Mouse (Mus musculus) heart, adult 18-20 months (tissue): Measurements from ENCODE around the gene Mdp1. TPM values are rescaled to one million over a fixed set of nuclear protein-coding genes. Genes with fewer than 3 reads are reported as not detected.

ENCODE experiments used
- DNase-seq, 2 experiments: peaks; one replicate each; pipeline ENCODE4 v3.0.0; 2021 to 2022; ENCODE audit warnings: mixed read lengths in 1 of 2
- total RNA-seq, 2 experiments: library from RNA; stranded (reverse); gene quantifications; 2 replicates each; pipeline ENCODE4 v1.2.3; 2021

Mdp1 gene
- total RNA-seq, 2 experiments from 2014 or later: 47.1 to 58.8 TPM

DNA sequence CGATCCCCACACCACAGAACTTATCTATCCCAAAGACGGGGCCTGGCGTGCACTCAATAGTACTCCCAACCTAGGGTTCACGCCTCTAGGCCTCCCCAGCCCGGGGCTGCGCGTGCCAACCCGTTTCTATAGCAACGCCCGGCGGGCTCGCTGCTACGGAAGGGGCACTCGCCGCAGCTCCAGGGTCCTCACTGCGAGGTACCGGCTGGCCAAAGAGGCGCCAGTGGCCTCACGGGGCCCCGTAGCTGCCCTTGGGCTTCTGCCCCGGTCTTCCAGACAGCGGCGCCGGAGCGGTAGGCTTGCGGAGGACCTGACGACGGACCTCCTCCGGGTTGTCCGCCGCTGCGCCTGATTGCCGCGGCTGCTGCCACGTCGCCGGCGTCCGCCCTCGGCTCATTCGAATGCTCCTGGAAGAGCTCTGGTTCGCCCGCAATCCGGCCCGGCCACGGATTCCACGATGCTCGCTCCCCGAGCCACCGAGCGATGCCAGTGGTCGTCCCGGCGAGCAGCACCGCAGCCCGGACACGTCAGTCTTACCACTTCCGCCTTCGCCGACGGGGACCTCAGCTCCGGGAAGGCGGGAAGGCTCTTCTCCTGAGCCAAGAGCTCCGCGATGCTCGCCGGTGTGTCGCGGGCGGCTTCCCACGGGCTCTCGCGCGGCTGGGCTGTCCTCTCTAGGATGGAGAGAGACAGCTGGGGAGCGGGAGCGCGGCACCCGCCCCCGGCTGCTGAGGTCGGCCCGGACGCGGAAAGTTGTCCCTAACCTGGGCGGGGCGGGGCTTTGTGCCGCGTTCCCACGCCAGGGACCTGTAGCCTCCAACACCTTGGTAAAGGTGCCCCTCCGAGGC, 17.0 kb downstream of the Mdp1 start, which contains the start of gene Tm9sf1:
TSS of gene Tm9sf1 (minus strand) at position 747 of the 848 bp plus-strand sequence.
- peak; percentile 91 to 94 for DNase-seq

GRCm38 (mm10) chr14:55642679-55643059, 17.6 kb downstream of the Mdp1 start:
- DNase-seq: no peak

GRCm38 (mm10) chr14:55641291-55641690, 19.0 kb downstream of the Mdp1 start:
- DNase-seq: no peak

DNA sequence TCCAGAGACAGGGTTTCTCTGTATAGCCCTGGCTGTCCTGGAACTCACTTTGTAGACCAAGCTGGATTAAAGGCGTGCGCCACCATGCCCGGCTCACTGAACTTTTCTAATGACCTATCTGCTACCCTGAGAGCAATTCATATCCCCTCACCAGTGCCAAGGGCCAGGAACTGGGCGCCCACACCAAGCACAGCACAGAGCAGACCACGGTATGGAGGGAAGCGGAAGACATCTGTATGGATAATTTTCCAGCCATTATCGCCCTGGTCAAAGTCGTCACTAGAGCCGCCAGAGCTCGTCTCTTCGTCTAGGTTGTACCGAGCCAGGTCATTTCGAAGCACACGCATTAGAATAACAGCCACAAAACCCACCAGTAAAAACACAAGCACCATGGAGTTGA, 19.5 kb downstream of the Mdp1 start:
- DNase-seq: no peak

DNA sequence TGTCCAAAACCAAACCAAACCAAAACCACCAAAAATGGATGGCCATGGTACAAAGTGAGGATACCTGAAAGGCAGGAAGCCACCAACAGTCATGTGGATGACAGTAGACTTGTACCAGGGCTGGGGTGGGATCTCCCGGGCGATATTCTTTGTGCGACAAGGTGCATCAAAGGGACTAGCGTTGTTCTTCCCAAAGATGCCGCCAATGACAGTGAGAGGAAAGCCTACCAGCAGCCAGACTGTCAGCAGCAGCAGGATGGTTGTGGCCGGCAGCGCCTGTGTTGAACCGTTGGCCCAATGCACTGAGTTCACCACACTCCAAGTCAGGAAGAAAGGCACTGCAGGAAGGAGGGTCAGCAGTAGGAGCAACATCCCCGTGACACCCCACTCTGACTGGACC, 22.5 kb downstream of the Mdp1 start, which contains the start of gene Gm49378:
TSS of gene Gm49378 (minus strand) at position 101 of the 400 bp plus-strand sequence.
- DNase-seq: no peak

DNA sequence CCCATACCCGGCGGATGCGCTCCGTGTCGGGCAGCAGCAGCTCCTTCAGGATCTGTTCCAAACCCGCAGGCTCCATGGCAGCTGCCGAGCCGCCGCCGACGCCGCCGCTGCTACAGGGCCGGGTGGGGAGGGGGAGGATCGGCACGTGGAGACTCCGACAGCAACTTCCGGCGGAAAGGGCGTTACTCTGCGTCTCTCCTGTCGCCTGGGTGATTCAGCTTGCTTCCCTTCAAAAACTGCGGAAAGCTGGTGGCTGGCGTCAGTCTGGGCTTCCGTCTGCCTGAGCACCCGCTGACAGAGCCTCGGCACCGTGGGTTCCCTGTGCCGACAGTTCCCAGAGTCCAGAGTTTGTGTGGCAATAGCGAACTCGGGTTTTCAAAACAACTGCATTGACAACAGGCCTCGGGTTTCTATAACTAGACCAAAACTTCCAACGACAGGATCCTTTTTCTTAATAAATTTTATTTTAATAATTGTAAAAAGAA, 24.7 kb downstream of the Mdp1 start, which contains the start of gene Ipo4:
TSS of gene Ipo4 (minus strand) at position 435 of the 485 bp plus-strand sequence.
- DNase-seq: peak; percentile 92 to 95

GRCm38 (mm10) chr14:55634874-55635522, 25.3 kb downstream of the Mdp1 start:
- DNase-seq: peak in 1 of 2 experiments; percentile 50

GRCm38 (mm10) chr14:55629312-55629711, 31.0 kb downstream of the Mdp1 start:
- DNase-seq: peak; percentile 37 to 76

DNA sequence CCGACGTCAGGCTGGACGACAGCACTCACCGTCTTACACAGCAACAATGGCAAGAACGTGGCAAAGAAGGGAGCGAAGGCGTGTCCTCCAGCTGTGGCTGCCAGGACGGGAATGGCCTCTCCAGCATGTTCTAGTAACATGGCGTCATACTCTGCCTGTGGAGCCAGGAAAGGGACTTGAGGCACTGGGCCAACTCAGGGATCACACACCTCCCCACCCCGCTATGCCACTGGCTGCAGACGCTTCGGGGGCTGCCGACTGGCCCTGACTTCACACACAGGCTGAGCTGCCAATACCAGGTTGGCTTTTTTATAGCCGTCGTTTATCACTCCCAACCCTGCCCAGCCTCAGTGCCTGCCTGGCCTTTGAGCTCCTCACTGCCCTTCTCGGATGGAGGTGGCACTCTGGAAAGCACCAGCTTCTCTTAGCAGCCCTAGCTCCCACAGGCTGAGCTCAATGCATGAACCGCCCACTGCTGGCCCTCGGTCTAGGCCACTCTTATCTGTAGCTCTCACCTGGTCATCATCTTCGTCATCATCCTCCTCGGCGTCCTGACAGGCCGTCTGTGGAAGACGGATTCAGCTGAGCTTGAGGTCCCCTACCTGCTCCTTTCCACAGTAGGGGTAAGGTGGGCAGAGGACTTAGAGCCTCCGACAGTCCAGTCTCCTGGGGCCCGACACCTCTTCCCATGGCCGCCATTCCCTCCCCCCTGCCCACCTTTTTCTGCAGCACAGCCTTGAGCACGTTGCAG, 32.1 kb downstream of the Mdp1 start:
- DNase-seq: peak; percentile 27 to 52

DNA sequence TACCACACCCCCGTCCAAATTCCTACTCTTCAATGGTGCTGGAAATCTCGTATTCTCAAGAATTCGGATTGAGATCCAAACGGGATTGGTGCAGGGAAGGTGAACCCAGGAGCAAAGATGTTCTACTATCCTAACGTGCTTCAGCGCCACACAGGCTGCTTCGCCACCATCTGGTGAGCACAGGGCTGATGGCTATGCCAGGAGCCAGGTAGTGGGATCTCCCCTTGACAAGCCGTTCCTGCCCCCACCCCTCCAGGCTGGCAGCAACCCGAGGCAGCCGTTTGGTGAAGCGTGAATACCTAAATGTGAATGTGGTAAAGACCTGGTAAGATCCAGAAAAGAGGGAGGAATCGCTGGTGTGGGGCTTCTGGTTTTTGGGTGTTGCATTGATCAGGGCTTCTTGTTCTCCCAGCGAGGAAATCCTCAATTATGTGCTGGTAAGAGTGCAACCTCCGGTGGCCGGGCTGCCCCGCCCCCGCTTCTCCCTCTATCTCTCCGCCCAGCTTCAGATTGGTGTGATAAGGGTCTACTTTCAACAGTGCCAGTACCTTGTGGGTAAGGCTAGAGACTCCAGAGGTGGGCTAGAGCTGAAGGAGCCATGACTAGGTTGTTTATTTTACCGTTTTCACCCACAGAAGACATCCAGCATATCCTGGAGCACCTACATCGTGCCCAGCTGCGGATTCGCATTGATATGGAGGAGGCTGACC, 41.7 kb downstream of the Mdp1 start:
- no peak for DNase-seq

GRCm38 (mm10) chr14:55617822-55618221, 42.5 kb downstream of the Mdp1 start, which contains the start of gene Rec8:
Gene Rec8 (plus strand): TSS chr14:55618037.
- peak in 1 of 2 experiments; percentile 18 for DNase-seq

GRCm38 (mm10) chr14:55616844-55617243, 43.5 kb downstream of the Mdp1 start:
- DNase-seq: no peak

DNA sequence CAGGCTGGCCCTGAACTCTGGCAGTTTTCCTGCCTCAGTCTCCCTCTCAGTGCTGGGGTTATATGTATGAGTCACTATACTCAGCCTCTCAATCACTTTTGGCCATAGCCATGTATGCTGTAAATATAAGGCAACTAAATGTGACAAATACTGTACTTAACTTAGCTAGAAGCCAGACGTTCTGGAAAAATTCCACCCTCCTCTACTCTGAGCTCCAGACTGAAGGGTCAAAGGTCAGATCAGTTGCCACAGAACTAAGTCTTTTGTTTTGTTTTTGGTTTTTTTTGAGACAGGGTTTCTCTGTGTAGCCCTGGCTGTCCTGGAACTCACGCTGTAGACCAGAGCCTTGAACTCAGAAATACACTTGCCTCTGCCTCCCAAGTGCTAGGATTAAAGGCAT, 44.4 kb downstream of the Mdp1 start:
- no peak for DNase-seq

GRCm38 (mm10) chr14:55614565-55615178, 45.6 kb downstream of the Mdp1 start:
- no peak for DNase-seq

GRCm38 (mm10) chr14:55613346-55613745, 47.0 kb downstream of the Mdp1 start:
- no peak for DNase-seq

GRCm38 (mm10) chr14:55608339-55608738, 52.0 kb downstream of the Mdp1 start:
- DNase-seq: no peak

Other genes with a start within 250 kb of the Mdp1 start
- 100 to 1,000 TPM; 127 to 134 TPM for gene Dhrs4, start 181.8 kb downstream of the Mdp1 start, total RNA-seq
- gene Carmil3, start 169.9 kb downstream of the Mdp1 start, total RNA-seq: 1 to 10 TPM; 2.5 to 3.4 TPM
- gene Cpne6, start 150.1 kb downstream of the Mdp1 start, total RNA-seq: not detected
- not detected for gene Nrl, start 135.5 kb downstream of the Mdp1 start, total RNA-seq
- gene Pck2, start 120.2 kb downstream of the Mdp1 start, total RNA-seq: 1 to 10 TPM; 8.3 to 9.4 TPM
- gene Dcaf11, start 100.5 kb downstream of the Mdp1 start, total RNA-seq: 100 to 1,000 TPM; 147 to 152 TPM
- not detected for gene A730061H03Rik, start 100.1 kb downstream of the Mdp1 start, total RNA-seq
- 100 to 1,000 TPM; 172 to 176 TPM for gene Fitm1, start 84.9 kb downstream of the Mdp1 start, total RNA-seq
- gene Psme1, start 82.4 kb downstream of the Mdp1 start, total RNA-seq: 100 to 1,000 TPM; 276 to 319 TPM
- gene Emc9, start 75.2 kb downstream of the Mdp1 start, total RNA-seq: 10 to 100 TPM; 66.8 to 70.0 TPM
- 100 to 1,000 TPM; 142 to 145 TPM for gene Psme2, start 69.4 kb downstream of the Mdp1 start, total RNA-seq
- gene Rnf31, start 68.8 kb downstream of the Mdp1 start, total RNA-seq: 10 to 100 TPM; 25.4 to 29.9 TPM
- gene Irf9, start 56.9 kb downstream of the Mdp1 start, total RNA-seq: 10 to 100 TPM in 1 of 2 experiments, 1 to 10 TPM in 1; 8.9 to 11.0 TPM
- under 1 TPM; 0.22 to 0.62 TPM for gene Rec8, start 42.5 kb downstream of the Mdp1 start, total RNA-seq
- 10 to 100 TPM; 51.3 to 64.8 TPM for gene Ipo4, start 24.6 kb downstream of the Mdp1 start, total RNA-seq
- gene Gm49378, start 22.6 kb downstream of the Mdp1 start, total RNA-seq: 1 to 10 TPM; 1.4 to 2.3 TPM
- gene Tm9sf1, start 16.7 kb downstream of the Mdp1 start, total RNA-seq: 10 to 100 TPM; 39.7 to 42.3 TPM
- under 1 TPM; 0.42 to 0.54 TPM for gene Tssk4, start 10.3 kb downstream of the Mdp1 start, total RNA-seq
- gene Gmpr2, start 11.4 kb upstream of the Mdp1 start, total RNA-seq: 10 to 100 TPM in 1 of 2 experiments, 1 to 10 TPM in 1; 8.7 to 10.8 TPM
- gene Nedd8, start 11.6 kb upstream of the Mdp1 start, total RNA-seq: 100 to 1,000 TPM; 250 to 257 TPM
- gene Tinf2, start 21.3 kb upstream of the Mdp1 start, total RNA-seq: 10 to 100 TPM; 10.1 to 12.1 TPM
- under 1 TPM; 0.25 to 0.44 TPM for gene Tgm1, start 53.4 kb upstream of the Mdp1 start, total RNA-seq
- 10 to 100 TPM; 14.8 to 15.8 TPM for gene Rabggta, start 61.8 kb upstream of the Mdp1 start, total RNA-seq
- gene Dhrs1, start 85.2 kb upstream of the Mdp1 start, total RNA-seq: 10 to 100 TPM; 39.8 to 42.6 TPM
- 10 to 100 TPM in 1 of 2 experiments, 1 to 10 TPM in 1; 7.7 to 11.9 TPM for gene Nop9, start 85.2 kb upstream of the Mdp1 start, total RNA-seq
- 1 to 10 TPM; 2.0 TPM for gene Cideb, start 98.0 kb upstream of the Mdp1 start, total RNA-seq
- under 1 TPM; 0.21 to 0.25 TPM for gene Ltb4r2, start 100.9 kb upstream of the Mdp1 start, total RNA-seq
- under 1 TPM; 0.25 to 0.41 TPM for gene Ltb4r1, start 105.5 kb upstream of the Mdp1 start, total RNA-seq
- 10 to 100 TPM; 15.7 to 17.3 TPM for gene Adcy4, start 123.6 kb upstream of the Mdp1 start, total RNA-seq
- 1 to 10 TPM; 1.6 to 2.9 TPM for gene Ripk3, start 128.4 kb upstream of the Mdp1 start, total RNA-seq
- gene Nfatc4, start 162.6 kb upstream of the Mdp1 start, total RNA-seq: 1 to 10 TPM; 2.5 to 4.0 TPM
- gene Nynrin, start 193.5 kb upstream of the Mdp1 start, total RNA-seq: 1 to 10 TPM; 7.2 to 7.4 TPM
- gene Cbln3, start 223.9 kb upstream of the Mdp1 start, total RNA-seq: not detected
- 10 to 100 TPM in 1 of 2 experiments, 1 to 10 TPM in 1; 8.6 to 10.0 TPM for gene Khnyn, start 224.4 kb upstream of the Mdp1 start, total RNA-seq
- gene Sdr39u1, start 239.8 kb upstream of the Mdp1 start, total RNA-seq: 100 to 1,000 TPM; 119 to 138 TPM